Mouse (Mus musculus) midbrain, embryonic 13.5 days (tissue): ENCODE measurements around the gene Coil. TPM values are rescaled to one million over a fixed set of nuclear protein-coding genes. Genes with fewer than 3 reads are reported as not detected.

Experiments used
- ATAC-seq: fragments of 200-750 bp; cut with Nextera tagmentation; 2 replicates; pipeline ENCODE4 v1.8.0; 2017; ENCODE audit warnings: mild to moderate bottlenecking, moderate TSS enrichment, moderate library complexity
- H3K27ac ChIP-seq: fragments of 300-500 bp; sonication (generic); 2 replicates; pipeline ENCODE4 v1.5.1; 2015; ENCODE audit warnings: inconsistent platforms, mild to moderate bottlenecking, moderate library complexity
- H3K27me3 ChIP-seq: fragments of 300-500 bp; sonication (generic); 2 replicates; pipeline ENCODE4 v1.6.1; 2015; ENCODE audit warnings: mild to moderate bottlenecking, inconsistent platforms
- H3K36me3 ChIP-seq: fragments of 300-500 bp; sonication (generic); 2 replicates; pipeline ENCODE4 v1.6.1; 2015; ENCODE audit warnings: mild to moderate bottlenecking, inconsistent platforms
- H3K4me1 ChIP-seq: fragments of 300-500 bp; sonication (generic); replicated peaks from 2 replicates; pipeline ENCODE4 v1.6.1; 2015; ENCODE audit warnings: inconsistent platforms
- H3K4me2 ChIP-seq: fragments of 300-500 bp; sonication (generic); replicated peaks from 2 replicates; pipeline ENCODE4 v1.6.1; 2015; ENCODE audit warnings: moderate library complexity, mild to moderate bottlenecking, inconsistent platforms
- H3K4me3 ChIP-seq: fragments of 300-500 bp; sonication (generic); replicated peaks from 2 replicates; pipeline ENCODE4 v1.5.1; 2015; ENCODE audit warnings: mild to moderate bottlenecking, inconsistent platforms
- H3K9ac ChIP-seq: fragments of 300-500 bp; sonication (generic); replicated peaks from 2 replicates; pipeline ENCODE4 v1.6.1; 2015; ENCODE audit warnings: mild to moderate bottlenecking, inconsistent platforms
- H3K9me3 ChIP-seq: fragments of 300-500 bp; sonication (generic); 2 replicates; pipeline ENCODE4 v1.6.1; 2016; ENCODE audit warnings: mild to moderate bottlenecking, inconsistent platforms
- WGBS: fragments of 180-500 bp; shearing (Covaris S2); methylation state at CpG from one replicate; pipeline ENCODE4 v1.1.7; 2015; 5-methylcytosine and 5-hydroxymethylcytosine counted together
- polyA plus RNA-seq: library from polyadenylated mRNA; unstranded; fragments of >200 nt; fragmentation: Nextera tagmentation; extraction: Ambion mirVana; gene quantifications from 2 replicates; pipeline ENCODE4 v1.2.1, GENCODE M21; 2015

Gene Coil
- 28.1 and 29.3 TPM in 2 replicates for polyA plus RNA-seq

DNA sequence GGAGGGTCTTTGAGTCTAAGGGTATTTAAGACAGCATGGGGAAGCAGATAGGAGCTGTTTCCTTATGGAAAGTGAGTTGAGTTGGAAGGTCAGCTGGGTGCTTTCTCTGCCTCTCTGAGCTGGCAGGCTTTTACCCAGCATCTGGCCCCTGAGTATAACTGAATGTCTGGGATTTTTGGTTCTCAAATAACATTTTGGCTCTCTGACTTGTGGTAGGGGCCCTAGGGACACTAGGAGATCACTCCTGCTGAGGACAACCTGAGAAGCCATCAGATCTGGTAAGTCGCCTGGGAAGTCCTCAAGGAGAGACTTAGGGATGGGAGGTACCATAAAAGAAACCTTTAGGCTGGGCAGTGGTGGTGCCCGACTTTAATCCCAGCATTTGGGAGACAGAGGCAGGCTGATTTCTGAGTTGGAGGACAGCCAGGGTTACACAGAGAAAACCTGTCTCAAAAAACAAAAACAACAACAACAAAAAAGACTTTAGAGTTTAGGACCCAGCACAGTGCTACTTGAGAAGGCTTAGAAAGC is at the start of gene Coil:
Coil (plus strand) TSS at position 51 of the 531 bp plus-strand sequence.
- no peak within 1 kb of the TSS for H3K4me3 ChIP-seq
- no peak for ATAC-seq
- no peak within 1 kb of the TSS for H3K4me2 ChIP-seq
- H3K27me3 ChIP-seq, result no peaks in the 10 kb centered on the region
- no peaks in the 10 kb centered on the region for H3K36me3 ChIP-seq
- no peak within 1 kb of the TSS for H3K9ac ChIP-seq
- H3K4me1 ChIP-seq, result peaks cover 10% of the 10 kb centered on the region
- 39% methylated on average over 2 of the region's 2 CpGs for WGBS
- no peaks in the 10 kb centered on the region for H3K9me3 ChIP-seq
- H3K27ac ChIP-seq, result no peak within 1 kb of the TSS

DNA sequence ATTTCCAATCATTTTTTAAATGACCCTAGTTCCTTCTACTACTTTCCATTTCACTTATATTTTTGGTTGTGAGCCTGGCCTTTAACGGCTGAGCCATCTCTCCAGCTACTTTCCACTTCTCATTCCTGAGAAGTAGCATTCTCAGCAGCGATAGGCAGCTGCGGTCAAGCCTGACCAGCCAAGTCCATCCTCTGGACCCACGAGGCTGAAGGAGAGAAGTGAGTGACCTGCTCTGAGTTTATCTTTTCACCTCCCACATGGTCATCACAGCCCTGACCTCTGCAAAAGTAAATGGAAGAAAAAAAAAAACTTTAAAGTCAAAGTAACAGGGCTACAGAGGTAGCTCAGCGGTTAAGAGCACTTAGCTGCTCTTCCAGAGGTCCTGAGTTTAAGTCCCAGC is 43.5 kb upstream of the Coil start:
- no peaks in the 10 kb centered on the region for H3K9me3 ChIP-seq
- H3K27me3 ChIP-seq, result no peaks in the 10 kb centered on the region
- peaks cover 51% of the 10 kb centered on the region for H3K36me3 ChIP-seq
- no peak overlapping the region for H3K27ac ChIP-seq
- no peak for ATAC-seq
- H3K4me3 ChIP-seq, result no peak overlapping the region
- 88% methylated on average over 5 of the region's 5 CpGs for WGBS
- no peak overlapping the region for H3K9ac ChIP-seq
- H3K4me2 ChIP-seq, result no peak overlapping the region
- no peaks in the 10 kb centered on the region for H3K4me1 ChIP-seq

GRCm38 (mm10) chr11:88931692-88932530 is 38.1 kb upstream of the Coil start:
- peaks cover 52% of the 10 kb centered on the region for H3K36me3 ChIP-seq
- H3K4me3 ChIP-seq, result no peak overlapping the region
- H3K4me1 ChIP-seq, result no peaks in the 10 kb centered on the region
- H3K9me3 ChIP-seq, result no peaks in the 10 kb centered on the region
- H3K27ac ChIP-seq, result no peak overlapping the region
- H3K9ac ChIP-seq, result no peak overlapping the region
- H3K4me2 ChIP-seq, result no peak overlapping the region
- WGBS, result 79% methylated on average over 14 of the region's 14 CpGs
- no peak for ATAC-seq
- H3K27me3 ChIP-seq, result no peaks in the 10 kb centered on the region

GRCm38 (mm10) chr11:88933030-88933429 is 37.0 kb upstream of the Coil start:
- Histone ChIP-seq H3K4me2 (no peak overlapping the region), H3K36me3 (peaks cover 43% of the 10 kb centered on the region), H3K4me3 (no peak overlapping the region), H3K9ac (no peak overlapping the region), H3K27ac (no peak overlapping the region), H3K27me3 (no peaks in the 10 kb centered on the region), H3K4me1 (no peaks in the 10 kb centered on the region), H3K9me3 (no peaks in the 10 kb centered on the region)
- WGBS, result 93% methylated on average over 9 of the region's 9 CpGs
- no peak for ATAC-seq

DNA sequence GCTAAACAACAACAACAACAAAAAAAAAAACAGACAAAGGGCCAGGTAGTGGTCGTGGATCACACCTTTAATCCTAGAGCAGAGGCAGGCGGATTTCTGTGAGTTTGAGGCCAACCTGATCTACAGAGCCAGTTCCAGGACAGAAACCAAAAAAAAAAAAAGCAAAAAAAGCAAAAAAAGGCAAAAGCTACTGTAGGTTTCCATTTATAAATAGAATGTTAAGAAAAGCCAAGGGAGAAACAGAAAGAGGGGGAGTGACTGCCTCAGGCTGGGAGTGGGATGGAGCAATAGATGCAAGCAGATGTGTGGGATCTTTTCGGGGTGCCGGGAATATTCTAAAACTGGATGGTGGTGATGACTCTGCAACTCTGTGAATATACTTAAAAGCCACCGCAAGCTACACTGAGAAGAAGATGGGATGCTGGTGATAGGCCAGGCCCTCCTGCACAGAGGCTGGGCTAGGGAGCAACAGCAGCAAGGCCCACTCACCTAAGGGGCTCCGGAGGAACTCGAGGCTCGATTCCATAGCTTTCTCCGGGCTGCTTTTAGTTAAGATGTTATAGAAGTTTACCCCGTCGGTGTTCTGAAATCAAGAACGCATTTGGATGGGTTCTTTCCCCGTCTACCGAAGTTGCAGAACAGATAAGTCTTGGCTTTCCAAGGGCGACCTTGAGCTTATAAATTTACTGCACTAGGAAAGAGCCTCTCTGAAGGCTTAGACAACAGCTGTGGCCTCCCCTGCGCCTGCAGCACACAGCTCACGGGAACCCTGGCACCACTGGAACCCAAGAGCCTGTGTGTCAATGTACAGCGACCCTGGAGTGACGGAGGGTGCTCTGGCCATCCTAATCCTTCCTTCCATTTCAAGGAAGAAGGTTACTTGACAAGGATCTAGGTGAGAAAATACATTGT is 35.7 kb upstream of the Coil start:
- no peaks in the 10 kb centered on the region for H3K27me3 ChIP-seq
- ATAC-seq, result no peak
- H3K36me3 ChIP-seq, result peaks cover 37% of the 10 kb centered on the region
- H3K9ac ChIP-seq, result no peak overlapping the region
- no peaks in the 10 kb centered on the region for H3K9me3 ChIP-seq
- no peak overlapping the region for H3K27ac ChIP-seq
- H3K4me2 ChIP-seq, result no peak overlapping the region
- H3K4me1 ChIP-seq, result no peaks in the 10 kb centered on the region
- H3K4me3 ChIP-seq, result no peak overlapping the region
- 94% methylated on average over 19 of the region's 19 CpGs for WGBS

GRCm38 (mm10) chr11:88937886-88938285 is 32.2 kb upstream of the Coil start:
- no peaks in the 10 kb centered on the region for H3K4me1 ChIP-seq
- H3K36me3 ChIP-seq, result peaks cover 38% of the 10 kb centered on the region
- H3K9ac ChIP-seq, result no peak overlapping the region
- ATAC-seq, result no peak
- WGBS, result 93% methylated on average over 2 of the region's 2 CpGs
- no peaks in the 10 kb centered on the region for H3K27me3 ChIP-seq
- no peak overlapping the region for H3K4me2 ChIP-seq
- no peaks in the 10 kb centered on the region for H3K9me3 ChIP-seq
- H3K27ac ChIP-seq, result no peak overlapping the region
- no peak overlapping the region for H3K4me3 ChIP-seq

- Histone ChIP-seq H3K4me3 (no peak overlapping the region), H3K27me3 (no peaks in the 10 kb centered on the region), H3K9me3 (no peaks in the 10 kb centered on the region), H3K9ac (no peak overlapping the region), H3K4me1 (no peaks in the 10 kb centered on the region), H3K4me2 (no peak overlapping the region), H3K36me3 (peaks cover 34% of the 10 kb centered on the region), H3K27ac (no peak overlapping the region)
- 89% methylated on average over 2 of the region's 2 CpGs for WGBS
- ATAC-seq, result no peak
Measured at GRCm38 (mm10) chr11:88938770-88939169, 31.3 kb upstream of the Coil start.

GRCm38 (mm10) chr11:88939634-88940033 is 30.4 kb upstream of the Coil start:
- ATAC-seq, result no peak
- Histone ChIP-seq H3K9ac (no peak overlapping the region), H3K36me3 (peaks cover 32% of the 10 kb centered on the region), H3K27ac (no peak overlapping the region), H3K4me2 (no peak overlapping the region), H3K4me3 (no peak overlapping the region), H3K9me3 (no peaks in the 10 kb centered on the region), H3K4me1 (no peaks in the 10 kb centered on the region), H3K27me3 (no peaks in the 10 kb centered on the region)
- 96% methylated on average over 4 of the region's 4 CpGs for WGBS

DNA sequence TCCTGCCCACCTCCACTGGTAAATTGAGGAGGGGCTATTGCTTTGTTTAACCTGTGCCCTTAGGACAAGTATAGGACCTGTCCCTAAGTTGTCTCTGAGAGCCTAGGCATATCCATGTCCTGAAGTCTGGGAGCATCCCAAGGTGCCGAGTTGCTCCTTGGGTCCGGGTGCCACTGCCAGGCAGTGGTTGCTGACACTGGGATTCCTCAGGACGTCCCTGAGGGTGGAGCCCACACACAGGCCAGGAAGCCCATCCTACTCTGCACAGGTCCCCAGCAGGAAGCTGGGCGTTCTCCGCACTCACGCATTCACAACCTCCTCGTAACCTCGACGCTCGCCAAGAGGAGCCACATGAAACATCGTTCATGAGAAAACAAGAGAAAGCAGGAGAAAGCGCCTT is 28.6 kb upstream of the Coil start:
- Histone ChIP-seq H3K4me2 (no peak overlapping the region), H3K9ac (no peak overlapping the region), H3K27me3 (no peaks in the 10 kb centered on the region), H3K4me1 (no peaks in the 10 kb centered on the region), H3K27ac (no peak overlapping the region), H3K4me3 (no peak overlapping the region), H3K9me3 (no peaks in the 10 kb centered on the region), H3K36me3 (peaks cover 21% of the 10 kb centered on the region)
- 88% methylated on average over 12 of the region's 12 CpGs for WGBS
- ATAC-seq, result no peak

DNA sequence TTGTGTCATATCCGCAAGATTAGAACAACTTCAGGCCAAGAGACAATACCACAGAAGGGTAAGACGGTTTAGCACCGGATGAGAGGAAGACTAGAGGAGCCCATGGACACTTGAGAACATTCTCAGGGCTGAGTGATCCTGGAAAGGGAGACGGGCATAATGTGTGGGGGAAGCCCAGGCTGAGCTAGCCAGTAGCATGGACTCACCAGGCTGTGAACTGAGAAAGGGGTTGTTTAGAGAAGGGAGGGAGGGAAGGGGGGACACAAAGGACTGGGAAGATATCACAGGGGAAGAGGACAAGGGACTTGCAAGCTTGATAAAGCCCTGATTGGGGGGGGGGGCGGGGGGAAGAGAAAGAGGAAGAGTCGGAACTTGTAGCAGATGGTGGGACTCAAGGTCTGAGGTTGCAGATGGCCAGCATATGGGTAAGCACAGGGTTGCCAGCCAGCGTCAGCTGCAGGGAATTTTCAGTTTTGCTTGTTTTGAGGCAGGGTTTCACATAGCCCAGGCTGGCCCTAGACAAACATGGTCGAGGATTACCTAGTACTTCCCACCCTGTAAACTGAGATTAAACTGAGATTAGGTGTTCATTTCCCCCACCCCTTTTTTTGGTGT is 24.0 kb upstream of the Coil start:
- peaks cover 22% of the 10 kb centered on the region for H3K36me3 ChIP-seq
- no peak overlapping the region for H3K27ac ChIP-seq
- no peaks in the 10 kb centered on the region for H3K4me1 ChIP-seq
- H3K27me3 ChIP-seq, result no peaks in the 10 kb centered on the region
- H3K4me2 ChIP-seq, result no peak overlapping the region
- no peak overlapping the region for H3K9ac ChIP-seq
- H3K9me3 ChIP-seq, result no peaks in the 10 kb centered on the region
- H3K4me3 ChIP-seq, result no peak overlapping the region
- WGBS, result 79% methylated on average over 8 of the region's 8 CpGs
- ATAC-seq, result no peak

- H3K9ac ChIP-seq, result no peak overlapping the region
- no peaks in the 10 kb centered on the region for H3K27me3 ChIP-seq
- WGBS, result 77% methylated on average over 8 of the region's 8 CpGs
- no peaks in the 10 kb centered on the region for H3K9me3 ChIP-seq
- H3K4me3 ChIP-seq, result no peak overlapping the region
- no peaks in the 10 kb centered on the region for H3K4me1 ChIP-seq
- no peak overlapping the region for H3K4me2 ChIP-seq
- no peak overlapping the region for H3K27ac ChIP-seq
- no peak for ATAC-seq
- peaks cover 21% of the 10 kb centered on the region for H3K36me3 ChIP-seq
Measured at GRCm38 (mm10) chr11:88948896-88949295, 21.2 kb upstream of the Coil start.
